Mouse (Mus musculus) MEL (cell line): ENCODE results near the gene Abhd12b. TPM values are rescaled to one million over a fixed set of nuclear protein-coding genes. Genes with fewer than 3 reads are reported as not detected.

Experiments used
- DNase-seq: peaks from one replicate; pipeline ENCODE4 v3.0.0; 2011; ENCODE audit warnings: low read depth, low spot score
- H3K27ac ChIP-seq: 2 replicates; pipeline ENCODE4 v1.5.1; 2012; ENCODE audit warnings: low read depth, mild to moderate bottlenecking, control low read depth, low read length, moderate library complexity; ENCODE audit not compliant: control insufficient read depth
- H3K27me3 ChIP-seq, 2 experiments: fragments of 150-350 bp in 1 of 2; sonication (generic) in 1 of 2; 2 replicates each; pipeline ENCODE4 v1.6.1; 2012; ENCODE audit warnings: low read length in 2 of 2, mild to moderate bottlenecking in 2 of 2, improper control_type of control experiment in 1 of 2, moderate library complexity in 1 of 2; ENCODE audit not compliant: insufficient read depth in 2 of 2, control insufficient read depth in 1 of 2
- H3K36me3 ChIP-seq, 2 experiments: 2 replicates each; pipeline ENCODE4 v1.6.1; 2012 to 2014; ENCODE audit warnings: low read length in 2 of 2, improper control_type of control experiment in 1 of 2, inconsistent platforms in 1 of 2, mild to moderate bottlenecking in 1 of 2; ENCODE audit not compliant: insufficient read depth in 2 of 2, control insufficient read depth in 1 of 2
- H3K4me1 ChIP-seq, 2 experiments: fragments of 150-350 bp in 1 of 2; sonication (generic) in 1 of 2; 2 replicates each; pipeline ENCODE4 v1.6.1; 2012; ENCODE audit warnings: low read length in 2 of 2, improper control_type of control experiment in 1 of 2, mild to moderate bottlenecking in 1 of 2; ENCODE audit not compliant: insufficient read depth in 2 of 2, control insufficient read depth in 1 of 2
- H3K4me3 ChIP-seq, 2 experiments: fragments of 150-350 bp in 1 of 2; sonication (generic) in 1 of 2; 2 replicates each; pipeline ENCODE4 v1.5.1; 2012; ENCODE audit warnings: low read depth in 2 of 2, low read length in 2 of 2, mild to moderate bottlenecking in 2 of 2, moderate library complexity in 2 of 2, control low read depth in 1 of 2, improper control_type of control experiment in 1 of 2; ENCODE audit not compliant: control insufficient read depth in 1 of 2, insufficient read depth in 1 of 2
- H3K79me2 ChIP-seq: 2 replicates; pipeline ENCODE4 v1.6.1; 2012; ENCODE audit warnings: mild to moderate bottlenecking, low read length, moderate library complexity; ENCODE audit not compliant: control insufficient read depth, poor library complexity, insufficient read depth
- H3K9ac ChIP-seq: 2 replicates; pipeline ENCODE4 v1.6.1; 2012; ENCODE audit warnings: low read depth, mild to moderate bottlenecking, control low read depth, low read length, moderate library complexity; ENCODE audit not compliant: control insufficient read depth, poor library complexity, severe bottlenecking
- H3K9me3 ChIP-seq: fragments of 150-350 bp; sonication (generic); replicated peaks from 2 replicates; pipeline ENCODE4 v1.6.1; 2012; ENCODE audit warnings: mild to moderate bottlenecking, low read length, improper control_type of control experiment, moderate library complexity; ENCODE audit not compliant: insufficient read depth
- BHLHE40 ChIP-seq: IDR thresholded peaks from 2 replicates; pipeline ENCODE4 v1.6.1; 2012; ENCODE audit warnings: low read depth, mild to moderate bottlenecking, inconsistent platforms, low read length, improper control_type of control experiment, borderline replicate concordance
- CHD1 ChIP-seq: IDR thresholded peaks from 2 replicates; pipeline ENCODE4 v1.6.1; 2012; ENCODE audit warnings: low read depth, mild to moderate bottlenecking, inconsistent platforms, low read length, improper control_type of control experiment
- CHD2 ChIP-seq: IDR thresholded peaks from 2 replicates; pipeline ENCODE4 v1.6.1; 2011; ENCODE audit warnings: low read length, improper control_type of control experiment
- E2F4 ChIP-seq: IDR thresholded peaks from 2 replicates; pipeline ENCODE4 v1.6.1; 2011; ENCODE audit warnings: low read depth, low read length, improper control_type of control experiment, borderline replicate concordance
- ELF1 ChIP-seq: IDR thresholded peaks from 2 replicates; pipeline ENCODE4 v1.6.1; 2014; ENCODE audit warnings: low read depth, mild to moderate bottlenecking, inconsistent platforms, low read length, improper control_type of control experiment, moderate library complexity
- EP300 ChIP-seq, 2 experiments: IDR thresholded peaks; 2 replicates each; pipeline ENCODE4 v1.6.1; 2011; ENCODE audit warnings: improper control_type of control experiment in 2 of 2, low read length in 2 of 2, low read depth in 1 of 2, mild to moderate bottlenecking in 1 of 2
- ETS1 ChIP-seq: IDR thresholded peaks from 2 replicates; pipeline ENCODE4 v1.6.1; 2012; ENCODE audit warnings: low read depth, mild to moderate bottlenecking, inconsistent platforms, low read length, improper control_type of control experiment, moderate library complexity
- GABPA ChIP-seq: IDR thresholded peaks from 2 replicates; pipeline ENCODE4 v1.6.1; 2012; ENCODE audit warnings: low read depth, mild to moderate bottlenecking, inconsistent platforms, low read length, improper control_type of control experiment, moderate library complexity
- GATA1 ChIP-seq: IDR thresholded peaks from 2 replicates; pipeline ENCODE4 v1.6.1; 2011; ENCODE audit warnings: low read depth, low read length, improper control_type of control experiment
- HCFC1 ChIP-seq: IDR thresholded peaks from 2 replicates; pipeline ENCODE4 v1.6.1; 2012; ENCODE audit warnings: low read depth, mild to moderate bottlenecking, inconsistent platforms, low read length, improper control_type of control experiment, moderate library complexity
- JUND ChIP-seq: IDR thresholded peaks from 2 replicates; pipeline ENCODE4 v1.6.1; 2011; ENCODE audit warnings: low read depth, mild to moderate bottlenecking, improper control_type of control experiment, low read length
- KAT2A ChIP-seq: conservative IDR thresholded peaks from 2 replicates; pipeline ENCODE4 v1.6.1; 2012; ENCODE audit warnings: low read depth, low read length, improper control_type of control experiment, inconsistent platforms
- MAFK ChIP-seq: IDR thresholded peaks from 2 replicates; pipeline ENCODE4 v1.6.1; 2011; ENCODE audit warnings: low read depth, mild to moderate bottlenecking, low read length, improper control_type of control experiment, borderline replicate concordance
- MAX ChIP-seq: IDR thresholded peaks from 2 replicates; pipeline ENCODE4 v1.6.1; 2011; ENCODE audit warnings: low read length, improper control_type of control experiment
- MAZ ChIP-seq: IDR thresholded peaks from 2 replicates; pipeline ENCODE4 v1.6.1; 2012; ENCODE audit warnings: low read depth, mild to moderate bottlenecking, inconsistent platforms, low read length, improper control_type of control experiment
- MEF2A ChIP-seq: IDR thresholded peaks from 2 replicates; pipeline ENCODE4 v1.6.1; 2014; ENCODE audit warnings: low read depth, mild to moderate bottlenecking, inconsistent platforms, low read length, improper control_type of control experiment; ENCODE audit not compliant: poor library complexity, insufficient replicate concordance, severe bottlenecking; ENCODE audit errors: extremely low read depth
- MXI1 ChIP-seq: IDR thresholded peaks from 2 replicates; pipeline ENCODE4 v1.6.1; 2011; ENCODE audit warnings: mild to moderate bottlenecking, low read depth, low read length, improper control_type of control experiment
- MYB ChIP-seq: IDR thresholded peaks from 2 replicates; pipeline ENCODE4 v1.6.1; 2011; ENCODE audit warnings: mild to moderate bottlenecking, low read depth, low read length, improper control_type of control experiment
- MYC ChIP-seq: IDR thresholded peaks from 2 replicates; pipeline ENCODE4 v1.6.1; 2011; ENCODE audit warnings: low read depth, mild to moderate bottlenecking, low read length, improper control_type of control experiment, moderate library complexity
- NELFE ChIP-seq: IDR thresholded peaks from 2 replicates; pipeline ENCODE4 v1.6.1; 2011; ENCODE audit warnings: low read depth, low read length, improper control_type of control experiment
- NRF1 ChIP-seq: IDR thresholded peaks from 2 replicates; pipeline ENCODE4 v1.6.1; 2014; ENCODE audit warnings: low read depth, mild to moderate bottlenecking, inconsistent platforms, low read length, improper control_type of control experiment, moderate library complexity; ENCODE audit not compliant: poor library complexity, insufficient read depth, severe bottlenecking
- POLR2A ChIP-seq, 2 experiments: IDR thresholded peaks; 2 replicates each; pipeline ENCODE4 v1.6.1; 2011 to 2012; ENCODE audit warnings: low read length in 2 of 2, mild to moderate bottlenecking in 2 of 2, control low read depth in 1 of 2, improper control_type of control experiment in 1 of 2, low read depth in 1 of 2, moderate library complexity in 1 of 2; ENCODE audit not compliant: control insufficient read depth in 1 of 2, insufficient read depth in 1 of 2, poor library complexity in 1 of 2
- POLR2AphosphoS2 ChIP-seq: IDR thresholded peaks from 2 replicates; pipeline ENCODE4 v1.6.1; 2011; ENCODE audit warnings: low read length, improper control_type of control experiment
- POLR2AphosphoS5 ChIP-seq: IDR thresholded peaks from 2 replicates; pipeline ENCODE4 v1.6.1; 2012; ENCODE audit warnings: low read depth, borderline replicate concordance, mild to moderate bottlenecking, inconsistent platforms, low read length, moderate library complexity, mixed read lengths
- RAD21 ChIP-seq: IDR thresholded peaks from 2 replicates; pipeline ENCODE4 v1.6.1; 2011; ENCODE audit warnings: mild to moderate bottlenecking, low read depth, low read length, improper control_type of control experiment
- RCOR1 ChIP-seq: IDR thresholded peaks from 2 replicates; pipeline ENCODE4 v1.6.1; 2012; ENCODE audit warnings: low read depth, mild to moderate bottlenecking, inconsistent platforms, low read length, improper control_type of control experiment
- SIN3A ChIP-seq: IDR thresholded peaks from 2 replicates; pipeline ENCODE4 v1.6.1; 2012; ENCODE audit warnings: low read length, improper control_type of control experiment, inconsistent platforms
- SMC3 ChIP-seq: IDR thresholded peaks from 2 replicates; pipeline ENCODE4 v1.6.1; 2011; ENCODE audit warnings: low read depth, low read length, improper control_type of control experiment
- TAL1 ChIP-seq: IDR thresholded peaks from 2 replicates; pipeline ENCODE4 v1.6.1; 2012; ENCODE audit warnings: mild to moderate bottlenecking, inconsistent platforms, low read length, moderate library complexity, mixed read lengths
- TBP ChIP-seq: IDR thresholded peaks from 2 replicates; pipeline ENCODE4 v1.8.0; 2011; ENCODE audit warnings: low read depth, low read length, improper control_type of control experiment
- UBTF ChIP-seq: IDR thresholded peaks from 2 replicates; pipeline ENCODE4 v1.6.1; 2012; ENCODE audit warnings: low read depth, mild to moderate bottlenecking, inconsistent platforms, low read length, improper control_type of control experiment, moderate library complexity, borderline replicate concordance; ENCODE audit not compliant: insufficient read depth
- USF1 ChIP-seq: IDR thresholded peaks from 2 replicates; pipeline ENCODE4 v1.6.1; 2014; ENCODE audit warnings: low read depth, mild to moderate bottlenecking, inconsistent platforms, low read length, improper control_type of control experiment, moderate library complexity
- USF2 ChIP-seq, 2 experiments: IDR thresholded peaks; 2 replicates each; pipeline ENCODE4 v1.6.1; 2011 to 2012; ENCODE audit warnings: improper control_type of control experiment in 2 of 2, low read length in 2 of 2, borderline replicate concordance in 1 of 2, inconsistent platforms in 1 of 2, low read depth in 1 of 2, mild to moderate bottlenecking in 1 of 2; ENCODE audit not compliant: insufficient read depth in 1 of 2
- ZC3H11A ChIP-seq: IDR thresholded peaks from 2 replicates; pipeline ENCODE4 v1.6.1; 2012; ENCODE audit warnings: low read depth, mild to moderate bottlenecking, inconsistent platforms, low read length, improper control_type of control experiment
- ZKSCAN1 ChIP-seq: IDR thresholded peaks from 2 replicates; pipeline ENCODE4 v1.6.1; 2012; ENCODE audit warnings: low read depth, mild to moderate bottlenecking, inconsistent platforms, low read length, improper control_type of control experiment, moderate library complexity
- ZMIZ1 ChIP-seq: IDR thresholded peaks from 2 replicates; pipeline ENCODE4 v1.6.1; 2012; ENCODE audit warnings: low read depth, mild to moderate bottlenecking, inconsistent platforms, low read length, improper control_type of control experiment, moderate library complexity
- ZNF384 ChIP-seq: IDR thresholded peaks from 2 replicates; pipeline ENCODE4 v1.6.1; 2012; ENCODE audit warnings: low read depth, mild to moderate bottlenecking, inconsistent platforms, low read length, improper control_type of control experiment
- polyA plus RNA-seq, 2 experiments: library from polyadenylated mRNA; stranded (reverse) in 1 of 2; unstranded in 1 of 2; fragments of >175 nt in 1 of 2; fragments of >200 nt in 1 of 2; gene quantifications; 2 replicates each; pipeline versions ENCODE4 v1.2.1 to v1.2.4; 2012; ENCODE audit warnings: low replicate concordance in 2 of 2, low read depth in 1 of 2; ENCODE audit not compliant: insufficient read length in 2 of 2, insufficient read depth in 1 of 2, missing spikeins in 1 of 2
- total RNA-seq: library from RNA; depleted of rRNA; stranded (reverse); fragments of 300-350 nt; gene quantifications from 2 replicates; pipeline ENCODE4 v1.2.3, GENCODE M21; 2012

Gene Abhd12b
- total and polyA plus RNA-seq, 3 experiments = not detected

GRCm38 (mm10) chr12:70140993-70141576, 12.9 kb upstream of the Abhd12b start:
- no peaks in the 10 kb centered on the region for H3K27me3 ChIP-seq
- H3K79me2 ChIP-seq = no peaks in the 10 kb centered on the region
- H3K36me3 ChIP-seq = peaks cover 0 to 12% of the 10 kb centered on the region in 2 experiments; a peak in 2 of 4 replicates
- H3K27ac ChIP-seq = peak overlapping the region; percentile 82
- DNase-seq = peak; percentile 76
- peak overlapping the region; percentile 23; the same call in 1 of the 2 replicates for H3K9ac ChIP-seq
- H3K9me3 ChIP-seq = no peaks in the 10 kb centered on the region
- peak overlapping the region; percentile 10 to 15; a peak in 2 of 4 replicates for H3K4me3 ChIP-seq
- peaks cover 17% of the 10 kb centered on the region in 2 experiments for H3K4me1 ChIP-seq
- TF ChIP-seq JUND (no peak), ELF1 (no peak), MEF2A (no peak), MYC (no peak), GATA1 (peak; percentile 80), POLR2A (IDR thresholded peaks at IDR 0.05; ENCODE audit: control insufficient read depth in 1 of 2, insufficient read depth in 1 of 2, low read depth in 1 of 2, low read length in 2 of 2, poor library complexity in 1 of 2) (no peak), POLR2AphosphoS5 (no peak), ETS1 (peak; percentile 75), KAT2A (no peak), TAL1 (no peak), GABPA (no peak), E2F4 (no peak), TBP (no peak), NELFE (no peak), CHD1 (no peak), ZMIZ1 (no peak), RAD21 (no peak), USF1 (no peak), SIN3A (peak; percentile 56; the same call in 1 of the 2 replicates), ZC3H11A (no peak), HCFC1 (no peak), ZKSCAN1 (no peak; the same call in 1 of the 2 replicates), RCOR1 (no peak), NRF1 (0 out of 2 replicates have a peak, but pooled peaks have one; percentile 25), ZNF384 (peak; percentile 94), CHD2 (no peak), USF2 (IDR thresholded peaks at IDR 0.05; ENCODE audit: borderline replicate concordance in 1 of 2, insufficient read depth in 1 of 2, low read depth in 1 of 2, low read length in 2 of 2) (no peak), MAZ (no peak), MXI1 (peak; percentile 30; the same call in 1 of the 2 replicates), MYB (peak; percentile 24; the same call in 1 of the 2 replicates), BHLHE40 (no peak), POLR2AphosphoS2 (no peak), SMC3 (no peak), UBTF (no peak), MAX (0 out of 2 replicates have a peak, but pooled peaks have one; percentile 15), MAFK (no peak), EP300 (IDR thresholded peaks at IDR 0.05; ENCODE audit: low read depth in 1 of 2, low read length in 2 of 2) (peak; percentile 59 to 77; a peak in 3 of 4 replicates)
